Mouse (Mus musculus) adrenal gland, postnatal 4 days (tissue): ENCODE results near the gene Gm15294. TPM values are rescaled to one million over a fixed set of nuclear protein-coding genes. Genes with fewer than 3 reads are reported as not detected.

Source experiments
- DNase-seq, 2 experiments: peaks; one replicate each; pipeline ENCODE4 v3.0.0; 2021 to 2022; ENCODE audit warnings: low spot score in 2 of 2, mixed read lengths in 2 of 2
- long read RNA-seq, 2 experiments: library from polyadenylated mRNA; stranded (forward); transcript quantifications; one replicate each; pipeline ENCODE4 v2.0.0; 2021
- total RNA-seq, 2 experiments: library from RNA; stranded (reverse); gene quantifications; 2 replicates each; pipeline ENCODE4 v1.2.3; 2021

Gm15294 gene
- not detected for total RNA-seq
- long read RNA-seq, experiment 1, result 0 reads
- long read RNA-seq, experiment 2, result 0 reads

DNA sequence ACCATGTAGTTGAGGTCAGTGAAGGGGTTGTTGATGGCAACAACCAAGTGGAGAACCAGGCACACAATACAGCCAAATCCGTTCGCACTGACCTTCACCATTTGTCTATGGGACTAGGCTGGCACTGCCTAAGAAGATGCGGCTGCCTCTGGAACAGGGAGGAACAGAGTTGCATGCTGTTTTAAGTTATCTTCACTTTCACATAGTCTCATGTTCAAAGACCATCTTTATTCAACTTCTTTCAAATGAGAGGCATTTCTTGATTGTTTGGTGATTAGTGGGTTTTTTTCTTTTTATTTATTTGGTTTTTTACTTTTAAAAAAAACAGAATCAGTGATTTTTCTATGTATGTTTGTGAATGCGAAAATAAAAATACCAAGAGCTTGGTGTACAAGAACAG is at the start of gene Gm15294:
Gene Gm15294 (minus strand): TSS at position 101 of the 400 bp plus-strand sequence.
- DNase-seq, result no peak

DNA sequence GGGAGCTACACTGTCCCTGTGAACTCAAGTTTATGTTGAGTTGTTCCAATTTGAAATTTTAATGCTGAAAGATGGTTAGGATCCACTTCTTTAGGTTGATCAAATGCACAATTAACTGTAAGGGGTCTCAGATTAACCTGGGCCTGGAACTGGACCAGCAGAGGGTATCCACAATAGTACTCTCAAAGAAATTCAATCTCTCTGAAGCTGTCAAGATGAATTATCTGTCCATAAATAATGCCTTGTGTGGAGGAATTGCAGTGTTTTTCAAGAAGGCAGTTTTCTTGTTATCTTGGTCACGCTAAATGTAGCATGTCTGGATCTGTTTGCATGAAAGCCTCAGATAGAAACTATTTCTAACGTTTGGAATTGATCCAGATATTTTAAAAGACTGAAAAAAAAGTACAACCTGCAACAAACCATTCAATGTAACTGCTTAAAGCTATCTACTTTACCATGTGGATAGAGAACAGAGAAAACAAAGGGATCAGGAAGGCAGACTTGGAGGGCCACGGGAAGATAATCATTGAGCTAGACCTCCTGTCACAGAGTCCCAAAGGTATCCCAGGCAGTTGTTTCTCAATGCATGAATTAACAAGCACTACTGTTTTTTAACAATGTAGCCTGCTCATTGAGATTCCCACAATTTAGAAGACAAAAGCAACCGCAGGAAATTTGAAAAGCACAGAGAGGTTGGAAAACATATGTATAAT is 9.5 kb upstream of the Gm15294 start:
- no peak for DNase-seq

- DNase-seq, result no peak
Observed at GRCm38 (mm10) chrX:141874024-141874423, 1.0 kb downstream of the Gm15294 start.

- no peak for DNase-seq
Observed at GRCm38 (mm10) chrX:141873597-141873996, 1.4 kb downstream of the Gm15294 start.

DNA sequence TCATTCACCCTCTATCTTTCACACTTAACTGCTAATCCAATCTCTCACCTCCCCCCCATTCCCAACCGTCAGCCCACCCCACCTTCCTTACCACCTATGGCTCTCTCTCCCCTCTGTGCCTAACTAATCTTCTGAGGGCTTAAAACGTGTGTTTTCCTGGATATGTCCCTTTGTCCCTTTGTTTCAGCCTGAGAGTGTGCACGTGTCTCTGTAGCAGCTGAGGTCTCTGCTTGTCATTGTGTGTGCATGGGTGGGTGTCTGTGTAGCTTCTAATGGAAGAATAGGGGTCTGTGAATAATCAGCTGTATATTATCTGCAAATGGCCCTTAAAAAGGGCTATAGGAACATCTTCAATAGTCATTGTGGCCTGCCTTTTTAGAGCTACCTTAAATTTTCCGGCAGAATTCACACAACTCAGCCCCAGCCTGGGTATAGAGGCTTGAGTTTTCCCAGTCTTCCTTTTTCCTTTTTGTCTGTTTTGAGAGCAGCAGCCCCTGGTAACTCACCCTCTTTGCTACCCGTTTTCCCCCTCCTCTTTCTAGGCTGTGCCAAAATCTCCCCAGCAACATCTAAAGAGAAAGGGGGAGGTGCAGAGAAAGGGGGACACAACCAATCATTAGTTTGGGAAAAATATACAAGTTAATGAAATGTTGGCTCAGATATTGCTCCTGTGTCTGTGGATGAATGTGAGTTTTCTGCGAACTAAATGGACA is 19.2 kb downstream of the Gm15294 start:
- no peak for DNase-seq

Other genes with a start within 250 kb of the Gm15294 start
- 1 to 10 TPM in 1 of 2 experiments, under 1 TPM in 1; 0.99 to 3.8 TPM for gene Irs4, start 150.0 kb downstream of the Gm15294 start, total RNA-seq